Mouse (Mus musculus) gastrocnemius, postnatal 36 days (tissue): ENCODE data around the gene Tmem200a. TPM values are rescaled to one million over a fixed set of nuclear protein-coding genes. Genes with fewer than 3 reads are reported as not detected.
"Not testable (repeated sequence)": the region's sequence is repeated elsewhere in the genome, so short reads cannot be mapped to it uniquely, and the experiment has no call there.

Source experiments
- DNase-seq, 2 experiments: peaks; one replicate each; pipeline ENCODE4 v3.0.0; 2022
- intact Hi-C: fragments of 180-260 bp; cut with DNase I; formaldehyde crosslinking; loops from one replicate; pipeline ENCODE4 v1.15.1; 2025
- total RNA-seq, 2 experiments: library from RNA; stranded (reverse); gene quantifications; 2 replicates each; pipeline ENCODE4 v1.2.3; 2021

Tmem200a gene
- total RNA-seq, 2 experiments from 2014 or later = 0.07 to 0.13 TPM

DNA sequence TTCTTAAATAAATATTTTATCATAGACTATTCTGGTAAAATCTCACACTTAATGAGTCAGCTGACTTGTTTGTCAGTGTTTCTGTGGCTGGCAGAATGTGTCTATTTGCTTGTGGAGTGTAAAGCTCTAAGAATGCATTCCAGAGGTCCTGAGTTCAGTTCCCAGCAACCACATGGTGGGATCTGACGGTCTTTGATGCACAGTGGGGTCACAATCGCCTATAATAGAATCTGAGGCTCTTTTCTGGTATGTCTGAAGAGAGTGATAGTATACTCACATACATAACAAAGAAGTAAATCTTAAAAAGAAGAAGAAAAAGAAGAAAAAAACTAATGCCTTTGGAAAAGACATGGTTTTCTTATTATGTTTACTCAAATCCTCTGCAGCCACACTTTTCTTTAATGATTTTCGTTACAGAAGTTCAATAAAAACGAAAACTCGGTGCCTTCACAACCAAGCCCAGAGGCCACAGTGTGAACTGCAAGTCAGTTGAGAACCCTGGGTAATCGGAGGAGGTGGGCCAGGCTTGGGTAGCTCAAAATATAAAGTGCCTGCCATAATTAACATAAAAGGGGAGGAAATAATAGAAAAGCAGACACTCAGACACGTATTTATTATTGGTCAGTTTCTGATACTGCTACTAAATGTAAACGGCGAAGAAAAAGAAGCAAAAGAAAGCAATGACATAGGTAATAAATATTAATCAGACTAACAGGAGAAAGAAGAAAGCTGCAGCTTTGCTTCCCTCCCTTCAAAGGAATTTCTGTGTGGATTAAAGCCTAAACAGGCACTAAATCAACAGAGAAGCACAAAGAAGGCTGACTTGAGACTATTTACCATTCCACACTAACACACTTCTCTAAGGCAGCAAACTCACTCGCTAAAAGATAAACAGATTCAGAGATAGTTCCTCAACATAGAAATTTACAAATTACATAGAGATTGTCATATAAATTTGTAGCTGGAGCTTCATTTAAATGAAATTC, 170.5 kb downstream of the Tmem200a start:
- DNase-seq = no peak

DNA sequence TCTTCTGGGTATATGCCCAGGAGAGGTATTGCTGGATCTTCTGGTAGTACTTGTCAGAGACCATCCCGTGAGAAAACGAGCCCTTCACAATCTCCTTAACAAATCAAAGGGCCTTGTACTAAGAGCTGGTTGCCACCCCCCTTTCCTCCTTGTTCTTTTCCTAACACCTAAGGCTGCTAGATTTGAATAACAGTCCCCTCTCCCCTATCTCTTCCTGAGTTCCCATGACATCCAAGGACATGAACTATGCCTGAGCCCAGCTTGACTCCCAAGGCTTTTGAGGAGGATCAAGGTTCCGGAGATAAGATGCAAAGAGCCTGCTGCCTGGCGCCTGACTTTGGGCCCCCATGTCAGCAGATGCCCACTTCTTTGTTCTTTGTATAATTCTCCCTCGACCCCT, 184.7 kb downstream of the Tmem200a start:
- DNase-seq, intact Hi-C loops: not testable (repeated sequence)

More for the DNA sequence above, 170.5 kb downstream of the Tmem200a start:
- intact Hi-C loops = no loop called here

DNA sequence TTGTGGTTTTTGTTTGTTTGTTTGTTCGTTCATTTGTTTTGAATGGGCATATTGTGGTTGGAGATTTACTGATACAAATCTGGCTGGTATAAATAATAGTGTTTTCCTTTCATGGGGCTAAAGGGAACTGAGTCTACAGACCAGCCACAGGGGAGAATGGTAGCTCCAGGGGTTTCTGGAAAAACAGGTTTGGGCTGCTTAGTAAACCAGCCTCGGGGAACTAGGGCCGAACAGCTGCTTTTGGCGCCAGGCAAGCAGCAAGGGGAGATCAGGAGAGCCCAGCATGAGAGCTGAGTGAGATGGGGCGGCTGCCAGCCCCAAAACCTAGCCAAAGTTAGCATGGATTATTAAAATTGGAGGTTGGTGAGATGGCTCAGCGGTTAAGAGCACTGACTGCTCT, 191.6 kb downstream of the Tmem200a start:
- no peak for DNase-seq
- intact Hi-C loops = no loop called here

DNA sequence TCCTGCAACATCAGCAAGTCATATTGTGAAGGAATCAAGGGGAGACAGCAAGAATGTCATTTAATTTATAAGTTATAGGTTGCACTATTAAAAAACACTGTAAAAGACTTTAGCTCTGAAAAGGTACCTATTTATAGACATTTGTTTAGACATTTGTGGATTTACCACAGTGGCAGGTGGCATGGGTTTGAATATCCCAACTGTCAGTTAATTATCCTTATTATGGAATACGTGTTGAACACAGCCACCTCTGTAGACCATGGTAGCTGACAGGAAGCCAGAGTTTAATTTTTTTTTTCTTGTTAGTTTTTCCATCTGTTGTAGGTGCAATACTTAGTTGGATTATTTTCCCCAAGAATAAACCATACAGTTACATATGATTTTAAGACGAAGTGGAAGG, 194.3 kb downstream of the Tmem200a start:
- intact Hi-C loops = no loop called here
- DNase-seq = no peak

DNA sequence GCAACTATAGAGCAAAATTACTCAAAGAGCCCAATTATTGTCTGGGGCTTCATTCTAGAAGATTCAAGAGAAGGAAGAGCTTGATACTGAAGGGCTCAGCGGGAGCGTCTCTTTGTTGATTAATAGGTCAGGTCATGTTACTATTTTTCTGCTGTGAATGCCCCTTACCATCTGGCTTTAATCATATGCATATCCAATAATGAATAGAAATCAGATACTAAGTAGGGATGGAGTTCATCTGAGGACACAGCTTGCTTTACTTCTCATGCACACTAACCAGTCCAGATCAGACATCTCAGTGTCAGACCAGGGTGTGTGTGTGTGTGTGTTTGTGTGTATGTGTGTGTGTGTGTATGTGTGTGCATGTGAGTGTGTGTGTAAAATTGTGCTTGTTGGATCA, 201.1 kb downstream of the Tmem200a start:
- no peak for DNase-seq
- intact Hi-C loops = no loop called here

DNA sequence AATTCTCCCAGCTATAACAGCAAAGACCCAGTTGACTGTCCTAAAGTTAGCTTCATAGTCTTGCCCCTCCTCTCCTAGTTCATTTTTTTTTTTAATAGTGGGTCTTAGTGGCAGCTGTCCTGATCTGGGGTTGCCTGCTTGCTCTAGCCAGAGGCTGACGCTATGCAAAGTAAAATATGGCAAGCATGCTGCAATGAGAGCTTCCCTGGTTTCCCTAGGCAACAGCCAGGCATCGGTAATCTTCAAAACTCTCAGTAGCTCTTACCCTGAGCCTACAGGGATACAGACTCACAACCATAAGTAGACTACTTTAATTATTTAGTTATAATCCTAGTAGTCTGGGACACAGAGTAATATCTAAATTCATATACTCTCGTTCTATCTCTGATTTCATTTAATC, 202.0 kb downstream of the Tmem200a start:
- intact Hi-C loops = no loop called here
- no peak for DNase-seq

DNA sequence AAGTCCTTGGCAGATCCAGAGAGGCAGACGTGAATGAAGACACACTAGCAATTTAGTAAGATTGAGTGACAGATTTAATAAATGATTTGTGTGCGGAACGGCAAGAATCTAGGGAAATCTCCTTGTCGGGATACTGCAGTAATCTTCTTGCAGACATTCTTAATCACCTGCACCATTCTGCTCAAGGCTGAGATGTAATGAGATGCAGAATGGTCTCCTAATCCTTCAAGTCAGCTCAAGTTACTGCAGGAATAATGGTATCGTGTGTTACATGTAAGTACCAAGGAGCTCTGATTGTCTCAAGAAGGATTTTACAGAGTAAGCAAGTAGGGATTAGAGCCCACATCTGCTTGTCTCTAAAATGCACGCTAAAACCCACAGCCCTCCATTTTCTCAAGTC, 210.1 kb downstream of the Tmem200a start:
- no peak for DNase-seq
- intact Hi-C loops = no loop called here

Other genes with a start within 250 kb of the Tmem200a start
- not detected for gene Gm9767, start 797 bp downstream of the Tmem200a start, total RNA-seq
- not detected for gene Samd3, start 150.7 kb upstream of the Tmem200a start, total RNA-seq